Mouse (Mus musculus) frontal cortex, adult 2 months (tissue): ENCODE data around the gene 9030025P20Rik. TPM values are rescaled to one million over a fixed set of nuclear protein-coding genes. Genes with fewer than 3 reads are reported as not detected.
A peak's percentile ranks its signal among the peaks of the same experiment; 100 is the strongest.
"Not testable (repeated sequence)": the region's sequence is repeated elsewhere in the genome, so short reads cannot be mapped to it uniquely, and the experiment has no call there.

ENCODE experiments used
- DNase-seq, 2 experiments: peaks; one replicate each; pipeline ENCODE4 v3.0.0; 2022; ENCODE audit warnings: low spot score in 1 of 2; ENCODE audit errors: extremely low spot score in 1 of 2
- polyA plus RNA-seq: library from polyadenylated mRNA; depleted of rRNA; stranded (reverse); fragments of >200 nt; gene quantifications from 2 replicates; pipeline ENCODE4 v1.2.3, GENCODE M21; 2012; rRNA removed

The 9030025P20Rik gene
- 15.3 and 16.0 TPM in 2 replicates for polyA plus RNA-seq

DNA sequence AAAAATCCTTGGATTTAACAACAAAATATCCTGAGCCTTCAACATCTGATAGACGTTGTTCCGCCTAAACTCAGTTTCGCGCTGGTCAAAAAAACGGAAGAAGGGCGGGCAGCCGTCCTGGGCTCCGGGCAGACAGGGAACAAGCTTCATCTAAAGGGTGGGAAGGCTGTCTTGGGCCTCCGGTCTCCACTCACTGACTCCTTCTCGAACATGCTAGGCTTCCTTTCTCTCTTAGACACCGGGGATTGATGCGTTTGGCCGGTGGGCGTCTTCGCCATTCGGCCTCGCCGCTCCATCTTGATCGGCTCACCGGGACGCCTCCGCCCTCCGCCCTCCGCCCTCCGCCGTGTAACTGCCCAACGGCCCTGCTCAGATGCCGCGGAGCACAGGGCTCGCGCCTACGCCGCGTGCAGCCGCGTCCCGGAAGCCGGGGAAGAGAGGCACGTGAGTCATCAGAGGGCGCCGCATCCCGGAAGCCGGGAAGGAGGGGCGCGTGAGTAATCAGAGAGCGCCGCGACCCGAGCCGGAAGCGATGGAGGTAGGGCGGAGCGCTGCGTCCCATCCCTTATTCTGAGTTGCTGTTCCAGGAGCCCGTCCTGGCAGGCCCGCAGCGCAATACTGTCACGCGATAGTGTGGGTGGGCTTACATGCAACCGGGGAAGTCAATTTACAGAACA, at the start of gene 9030025P20Rik, which contains the start of gene Gm3417:
Gene 9030025P20Rik (plus strand): TSS at position 107 of the 677 bp plus-strand sequence.
Gene Gm3417 (minus strand): TSS at position 429 of the 677 bp plus-strand sequence.
- DNase-seq, result not testable (repeated sequence)

- no peak for DNase-seq
These were observed 49.6 kb upstream of the 9030025P20Rik start for GRCm38 (mm10) chr17:14928631-14929030.

GRCm38 (mm10) chr17:14930697-14931096, 47.6 kb upstream of the 9030025P20Rik start:
- no peak for DNase-seq

DNA sequence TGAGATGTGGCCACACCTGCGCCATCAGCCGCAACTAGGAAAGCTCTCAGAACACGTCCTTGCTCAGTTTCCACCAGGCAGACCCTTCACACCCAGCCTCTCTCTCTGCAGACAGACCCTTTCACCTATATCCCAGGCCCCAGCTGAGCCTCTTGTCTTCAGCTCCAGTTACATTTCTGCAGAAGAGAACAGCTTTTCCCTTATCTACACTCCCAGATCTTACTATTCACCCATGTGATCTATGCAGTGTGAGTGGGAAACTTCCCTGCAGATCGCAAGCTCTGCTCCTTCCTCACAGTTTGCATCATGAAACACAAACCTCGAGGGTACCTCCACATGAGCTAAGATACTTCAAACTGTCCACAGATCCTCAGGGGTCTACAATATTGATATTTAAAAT, 46.8 kb upstream of the 9030025P20Rik start:
- DNase-seq, result no peak

- not testable (repeated sequence) for DNase-seq
These were observed 43.0 kb upstream of the 9030025P20Rik start for GRCm38 (mm10) chr17:14935280-14935679.

DNA sequence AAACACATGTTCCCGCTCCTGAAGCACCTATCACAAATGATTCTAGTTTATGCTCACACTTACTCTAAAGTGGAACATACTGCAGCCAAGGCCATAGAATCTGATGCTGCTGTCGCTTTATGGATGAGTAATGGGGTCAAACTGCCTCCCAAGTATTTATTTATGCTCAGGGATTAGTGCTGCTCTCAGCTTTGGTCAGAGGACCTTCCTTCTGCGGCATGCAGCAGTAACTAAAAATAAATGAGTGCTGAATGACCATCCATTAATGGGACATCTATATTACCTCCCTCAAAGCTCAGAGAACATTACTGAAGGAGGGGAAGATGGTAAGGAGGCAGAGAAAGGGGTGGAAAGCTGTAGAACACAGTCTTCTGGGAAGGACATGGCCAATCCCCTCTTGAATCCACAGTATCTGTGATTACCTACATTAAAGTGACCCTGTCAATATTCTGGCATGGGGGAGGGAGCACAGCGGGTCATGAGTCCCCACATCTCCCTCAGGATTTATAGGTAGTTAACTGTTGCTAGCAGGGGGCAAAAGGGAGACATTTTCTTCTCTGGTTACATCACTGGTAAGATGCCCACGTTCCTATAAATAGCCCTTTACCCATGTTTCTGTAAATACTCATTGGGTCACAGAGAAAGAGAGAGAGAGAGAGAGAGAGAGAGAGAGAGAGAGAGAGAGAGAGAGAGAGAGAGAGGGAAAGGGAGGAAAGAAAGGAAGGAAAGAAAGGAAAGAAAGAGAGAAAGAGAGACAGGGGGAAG, 42.2 kb upstream of the 9030025P20Rik start:
- DNase-seq, result no peak

DNA sequence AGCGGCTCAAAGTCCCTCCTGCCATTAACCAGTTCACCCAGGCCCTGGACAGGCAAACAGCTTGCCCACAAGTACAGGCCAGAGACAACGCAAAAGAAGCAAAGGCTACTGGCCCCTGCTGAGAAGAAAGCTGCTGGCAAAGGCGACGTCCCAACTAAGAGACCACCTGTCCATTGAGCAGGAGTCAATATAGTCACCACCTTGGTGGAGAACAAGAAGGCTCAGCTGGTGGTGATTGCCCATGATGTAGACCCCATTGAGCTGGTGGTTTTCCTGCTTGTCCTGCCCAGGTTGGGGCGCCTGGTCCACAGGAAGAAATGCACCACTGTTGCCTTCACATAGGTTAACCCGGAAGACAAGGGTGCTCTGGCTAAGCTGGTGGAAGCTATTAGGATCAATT, 36.1 kb upstream of the 9030025P20Rik start:
- DNase-seq, result not testable (repeated sequence)

DNA sequence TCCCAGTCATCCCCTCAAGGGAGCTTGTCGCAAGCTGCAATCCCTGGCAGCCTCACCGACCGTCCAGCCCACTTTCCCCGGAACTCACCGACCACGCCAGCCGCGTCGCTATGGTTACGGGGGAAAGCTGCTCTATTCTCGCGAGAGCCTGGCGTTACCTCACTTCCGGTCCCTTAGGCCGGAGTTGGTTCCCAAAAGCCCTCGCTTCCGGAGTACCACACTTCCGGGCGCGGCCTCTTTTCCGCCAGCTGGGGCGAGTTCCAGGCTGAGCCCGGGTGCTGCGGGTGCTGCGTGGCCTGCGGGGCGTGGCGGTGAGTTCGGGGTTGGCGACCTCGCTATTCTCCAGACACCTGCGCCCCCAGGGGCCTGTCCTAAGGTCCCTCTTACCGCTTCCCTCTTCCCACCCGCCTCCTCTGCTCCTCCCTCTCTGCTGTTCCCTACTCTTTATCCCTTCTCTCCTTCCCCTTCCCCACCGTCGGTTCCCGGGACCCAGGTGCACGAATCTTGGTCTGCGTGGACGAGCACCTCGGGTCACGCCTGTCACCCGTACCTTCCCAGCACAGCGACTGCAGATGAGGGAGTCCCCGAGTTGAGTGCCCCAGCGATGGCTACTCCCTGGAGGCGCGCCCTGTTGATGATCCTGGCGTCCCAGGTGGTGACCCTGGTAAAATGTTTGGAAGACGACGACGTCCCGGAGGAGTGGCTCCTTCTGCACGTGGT, 35.1 kb upstream of the 9030025P20Rik start, which contains the start of the genes Wdr27 and 1600012H06Rik:
Gene Wdr27 (minus strand): TSS at position 150 of the 720 bp plus-strand sequence.
Gene 1600012H06Rik (plus strand): TSS at position 176 of the 720 bp plus-strand sequence.
- DNase-seq, result peak; percentile 96 to 99

DNA sequence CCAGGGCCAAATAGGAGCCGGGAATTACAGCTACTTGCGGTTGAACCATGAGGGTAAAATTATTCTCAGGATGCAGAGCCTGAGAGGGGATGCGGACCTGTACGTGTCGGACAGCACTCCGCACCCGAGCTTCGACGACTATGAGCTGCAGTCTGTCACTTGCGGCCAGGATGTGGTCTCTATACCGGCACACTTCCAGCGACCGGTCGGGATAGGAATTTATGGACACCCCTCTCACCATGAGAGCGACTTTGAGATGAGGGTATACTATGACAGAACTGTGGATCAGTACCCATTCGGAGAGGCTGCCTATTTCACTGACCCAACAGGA, 34.6 kb upstream of the 9030025P20Rik start:
- DNase-seq, result no peak

GRCm38 (mm10) chr17:14944551-14944950, 33.7 kb upstream of the 9030025P20Rik start:
- DNase-seq, result no peak

GRCm38 (mm10) chr17:14949161-14949827, 29.0 kb upstream of the 9030025P20Rik start:
- DNase-seq, result no peak

DNA sequence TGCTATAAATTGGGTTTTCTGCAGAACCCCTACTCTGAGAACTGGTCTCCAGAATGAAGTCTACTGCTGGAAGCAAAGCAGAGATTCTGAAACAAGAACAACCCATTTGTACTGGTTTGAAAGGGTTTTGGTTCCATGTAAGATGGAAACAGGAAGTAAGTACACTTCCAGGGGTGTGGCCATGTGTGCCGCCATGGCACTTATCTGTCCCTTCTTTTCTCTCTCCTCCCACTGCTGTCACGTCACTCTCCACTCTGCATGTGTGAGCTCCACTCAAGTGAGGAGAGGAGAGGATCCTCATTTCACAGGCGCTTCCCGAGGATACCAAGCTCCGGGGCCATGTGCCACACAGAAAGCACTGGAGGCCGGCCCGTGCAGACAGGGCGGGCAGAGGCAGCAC, 24.8 kb upstream of the 9030025P20Rik start:
- DNase-seq, result no peak

DNA sequence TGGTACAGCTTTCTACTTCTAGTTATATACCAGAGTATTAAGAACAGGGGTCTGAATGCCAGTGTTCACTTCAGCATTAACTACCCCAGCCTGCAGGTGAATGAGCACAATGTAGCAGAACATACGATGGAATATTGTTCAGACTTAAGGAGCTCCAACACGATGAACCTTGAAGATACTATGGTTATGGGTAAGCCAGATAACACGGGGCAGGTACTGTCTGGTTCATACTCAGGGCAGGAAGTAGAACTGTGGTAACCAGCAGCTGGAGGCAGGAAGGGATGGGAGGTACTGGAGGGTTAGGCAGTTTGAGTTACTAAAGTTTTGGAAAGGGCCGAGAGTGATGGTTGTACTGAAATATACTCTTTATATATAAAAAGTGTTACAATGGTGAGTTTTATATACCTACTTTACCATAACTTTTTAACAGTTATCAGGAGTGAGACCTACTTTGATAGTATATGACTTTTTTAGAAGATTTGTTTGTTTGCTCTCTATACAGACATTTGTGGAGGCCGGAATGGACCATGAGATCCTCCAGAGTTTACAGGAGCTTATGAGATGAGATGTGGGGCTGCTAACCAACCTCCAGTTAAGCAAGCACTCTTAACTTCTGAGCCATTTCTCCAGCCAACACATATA, 19.5 kb upstream of the 9030025P20Rik start:
- DNase-seq, result no peak

- DNase-seq, result no peak
These were observed 18.3 kb upstream of the 9030025P20Rik start for GRCm38 (mm10) chr17:14959979-14960378.

DNA sequence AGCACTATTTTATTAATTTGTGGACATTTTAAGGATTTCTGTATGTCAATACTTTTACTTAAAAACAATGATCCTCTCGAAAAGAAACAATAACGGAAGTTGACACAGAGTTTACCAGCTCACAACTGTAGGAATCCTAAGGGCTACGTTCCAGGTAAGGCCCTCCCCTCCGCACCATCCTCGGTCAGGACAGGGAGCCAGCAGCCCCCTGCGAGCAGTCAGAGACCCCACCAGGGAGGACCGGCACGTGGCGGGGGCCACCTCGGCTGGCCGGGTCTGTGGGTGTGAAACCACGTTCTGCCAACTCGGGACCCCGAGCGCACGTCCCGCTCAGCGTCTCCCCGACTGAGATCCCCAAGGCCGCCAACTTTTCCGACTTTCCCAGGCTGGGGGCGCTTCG, 17.7 kb upstream of the 9030025P20Rik start:
- no peak for DNase-seq

GRCm38 (mm10) chr17:14960951-14961556, 17.2 kb upstream of the 9030025P20Rik start, which contains the start of gene Phf10:
TSS of gene Phf10 (minus strand) at chr17:14961273.
- not testable (repeated sequence) for DNase-seq

GRCm38 (mm10) chr17:14961557-14962154, 16.6 kb upstream of the 9030025P20Rik start:
- not testable (repeated sequence) for DNase-seq

DNA sequence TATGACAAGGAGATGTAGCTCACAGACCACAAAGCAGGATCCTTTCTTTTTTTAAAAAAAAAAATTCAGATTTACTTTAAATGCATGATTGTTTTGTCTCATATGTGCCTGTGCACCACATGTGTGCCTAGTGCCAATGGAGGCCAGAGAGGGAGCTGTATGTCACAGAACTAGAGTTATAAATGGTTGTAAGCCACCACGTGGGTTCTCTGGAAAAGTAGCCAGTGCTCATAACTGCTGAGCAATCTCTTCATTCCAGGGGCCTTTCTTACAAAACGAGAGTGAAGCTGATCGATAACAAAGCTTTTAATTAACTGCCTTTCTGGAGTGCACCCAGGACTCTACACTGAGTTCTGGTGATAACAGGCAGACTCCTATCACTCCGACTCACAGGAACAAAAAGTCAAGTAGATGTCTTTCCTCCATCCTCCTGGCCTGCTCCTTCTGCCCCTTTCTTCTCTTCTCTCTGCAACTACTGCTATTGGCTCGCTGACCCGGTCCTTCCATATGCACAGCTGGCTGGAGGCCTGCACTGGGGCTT, 9.8 kb upstream of the 9030025P20Rik start:
- not testable (repeated sequence) for DNase-seq
